Mouse (Mus musculus) cerebellum, postnatal 10 days (tissue): ENCODE results near the gene Timm29.

Experiments
- DNase-seq, 2 experiments: peaks; one replicate each; pipeline ENCODE4 v3.0.0; 2021; ENCODE audit warnings: mixed read lengths in 2 of 2

Timm29 gene

DNA sequence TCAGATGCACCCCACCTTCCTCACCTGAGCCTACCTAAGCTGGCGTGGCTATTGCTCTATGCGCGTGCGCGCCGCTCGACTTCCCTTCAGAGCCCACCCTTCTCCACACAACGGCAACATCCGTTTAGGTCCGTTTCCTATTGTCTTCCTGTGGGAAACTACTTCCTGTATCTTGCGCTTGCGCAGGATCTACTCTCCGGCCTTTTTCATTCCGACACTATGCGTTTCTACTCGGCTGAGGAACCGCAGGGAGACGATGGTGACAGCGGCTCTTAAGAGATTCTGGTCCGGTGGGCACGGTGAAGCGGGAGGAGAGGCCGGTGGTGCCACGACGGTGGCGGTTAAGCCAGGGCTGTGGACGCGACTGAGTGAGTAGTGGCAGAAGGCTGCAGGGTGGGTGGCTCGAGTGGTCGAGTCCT lies at the start of gene Timm29, which contains the start of gene Yipf2:
TSS of gene Timm29 (plus strand) at position 20 of the 419 bp plus-strand sequence.
TSS of gene Yipf2 (minus strand) at position 126 of the 419 bp plus-strand sequence.
- DNase-seq, result peak; percentile 93 to 94

DNA sequence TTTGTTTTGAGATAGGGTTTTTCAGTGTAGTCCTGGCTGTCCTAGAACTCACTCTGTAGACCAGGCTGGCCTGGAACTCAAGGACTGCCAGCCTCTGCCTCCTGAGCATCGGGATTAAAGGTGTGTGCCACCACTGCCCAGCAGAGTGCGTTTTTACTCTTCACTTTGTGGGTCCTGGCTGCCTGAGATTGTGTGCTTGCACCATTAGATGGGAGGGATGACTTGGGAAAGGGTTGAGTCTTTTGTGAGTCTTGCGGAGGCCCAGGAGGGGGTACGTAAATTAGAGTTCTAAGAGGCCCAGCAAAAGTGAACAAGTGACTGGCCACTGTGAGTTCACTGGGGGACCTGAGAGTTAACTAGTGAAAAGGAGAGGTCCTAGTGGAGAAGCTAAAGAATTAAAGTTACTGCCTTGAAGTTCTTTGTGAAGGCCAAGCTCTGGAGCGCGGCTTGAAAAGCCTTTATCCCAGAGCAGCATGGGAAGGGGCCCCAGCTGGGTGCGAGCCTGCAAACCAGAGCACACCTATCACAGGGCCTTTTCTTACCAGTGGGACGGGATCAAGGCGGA lies 47.1 kb upstream of the Timm29 start:
- DNase-seq, result peak in 1 of 2 experiments; percentile 19

DNA sequence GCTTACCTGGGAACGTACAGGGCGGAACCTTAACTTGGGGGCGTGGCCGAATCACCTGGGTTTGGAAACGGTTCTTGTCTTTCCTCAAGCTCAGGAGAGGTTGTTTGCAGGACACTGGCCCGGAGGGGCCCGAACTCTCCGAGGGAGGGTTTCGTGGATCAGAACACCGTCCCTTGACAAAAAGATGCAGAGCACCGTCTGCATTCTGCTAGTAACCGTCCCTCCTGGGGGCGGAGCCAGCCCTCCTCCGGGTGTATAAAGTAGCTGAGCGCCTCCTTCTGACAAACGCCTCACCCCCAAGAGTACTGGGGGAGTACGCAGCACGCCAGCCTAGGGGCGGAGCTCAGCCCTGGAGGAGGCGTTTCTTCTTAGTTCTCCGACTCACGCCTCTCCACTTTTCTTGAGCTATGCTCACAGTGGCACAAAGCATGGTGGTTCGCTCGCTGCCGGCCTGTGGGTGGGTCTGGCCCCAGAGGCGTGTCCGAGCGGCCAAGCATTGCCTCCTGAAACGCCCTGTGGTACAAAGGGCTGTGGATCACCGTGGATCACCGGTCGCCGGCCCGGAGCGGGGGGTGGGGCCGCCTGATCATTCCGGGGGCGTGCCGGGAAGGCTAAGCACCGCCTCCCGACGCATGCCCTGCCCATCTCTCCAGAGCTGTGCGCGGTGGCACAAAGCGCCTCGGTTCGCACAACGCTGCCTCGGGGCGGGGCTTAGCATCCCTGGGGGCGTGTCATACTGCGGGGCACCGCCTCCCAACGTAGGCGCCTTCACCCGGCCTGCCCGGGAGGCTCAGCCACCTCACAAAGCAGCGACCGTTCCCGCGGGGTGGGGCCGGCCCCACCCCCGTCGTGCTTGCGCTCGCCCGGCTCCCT lies 46.4 kb upstream of the Timm29 start:
- peak; percentile 100 for DNase-seq

DNA sequence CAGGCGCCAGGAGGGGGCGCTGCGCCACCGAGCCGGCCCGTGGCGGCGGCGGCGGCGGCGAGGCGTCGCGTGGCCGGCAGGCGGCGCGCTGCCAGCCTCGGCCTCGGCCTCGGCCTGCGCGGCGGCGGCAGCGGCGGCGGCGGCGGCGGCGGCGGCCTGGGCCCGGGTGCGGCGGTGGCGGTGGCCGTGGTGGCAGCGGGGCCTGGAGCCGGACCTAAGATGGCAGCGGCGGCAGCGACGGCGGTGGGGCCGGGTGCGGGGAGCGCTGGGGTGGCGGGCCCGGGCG lies 45.8 kb upstream of the Timm29 start, which contains the start of gene Carm1:
TSS of gene Carm1 (plus strand) at position 106 of the 286 bp plus-strand sequence.
- no peak for DNase-seq

DNA sequence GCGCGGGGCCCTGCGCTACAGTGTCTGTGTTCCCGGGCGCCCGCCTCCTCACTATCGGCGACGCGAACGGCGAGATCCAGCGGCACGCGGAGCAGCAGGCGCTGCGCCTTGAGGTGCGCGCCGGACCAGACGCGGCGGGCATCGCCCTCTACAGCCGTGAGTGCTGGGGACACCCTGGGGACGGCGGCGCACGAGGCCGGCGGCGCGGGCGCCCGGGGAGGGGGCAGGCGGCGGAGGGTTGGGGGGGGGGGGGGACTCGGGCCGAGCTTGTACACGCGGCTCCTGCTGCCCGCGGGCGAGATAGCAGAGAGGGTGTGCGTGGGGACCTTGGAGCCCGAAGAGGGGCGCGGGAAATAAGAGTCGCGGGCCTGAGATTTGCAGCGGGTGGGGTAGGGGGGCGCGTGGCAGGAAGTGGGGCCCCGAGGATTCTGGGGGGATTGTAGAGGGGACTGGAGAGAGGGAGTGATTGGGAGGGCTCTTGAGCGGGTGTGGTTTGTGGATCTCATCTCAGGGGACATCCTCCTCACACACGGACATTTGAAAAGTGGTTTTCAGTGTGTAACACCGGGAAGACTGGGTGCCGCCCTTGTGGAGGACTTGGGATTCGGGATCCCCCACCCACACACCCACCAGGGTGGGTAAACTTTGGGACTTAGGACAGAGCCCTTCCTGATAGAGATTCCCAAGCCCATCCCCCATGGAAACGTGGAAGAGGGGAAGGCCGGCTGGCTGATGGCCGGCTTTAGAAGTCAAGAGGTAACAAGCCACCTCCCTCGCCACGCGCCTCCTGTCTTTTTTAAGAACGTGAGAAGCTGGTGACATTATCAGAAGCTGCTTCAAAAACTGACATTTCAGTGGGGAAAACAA lies 45.2 kb upstream of the Timm29 start:
- DNase-seq, result peak; percentile 66

DNA sequence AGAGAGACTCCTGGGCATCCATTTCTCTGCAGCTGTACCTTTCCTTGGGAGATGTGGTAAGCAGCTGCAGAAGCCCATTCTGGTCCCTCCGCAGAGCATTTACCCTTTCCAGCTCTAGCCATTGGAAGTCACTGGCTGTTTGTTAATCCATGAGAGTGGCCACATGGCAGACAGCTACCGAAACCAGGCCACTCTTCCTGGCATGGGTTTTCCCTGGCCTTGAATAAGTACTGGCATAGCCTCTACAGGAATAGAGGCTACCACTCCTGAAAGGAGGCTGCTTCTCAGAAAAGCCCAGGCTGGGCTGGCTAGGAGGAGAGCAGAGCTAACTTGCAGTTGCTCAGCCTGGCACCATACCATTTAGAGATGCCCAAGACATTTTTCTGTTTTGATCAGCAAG lies 41.5 kb upstream of the Timm29 start:
- DNase-seq, result no peak

DNA sequence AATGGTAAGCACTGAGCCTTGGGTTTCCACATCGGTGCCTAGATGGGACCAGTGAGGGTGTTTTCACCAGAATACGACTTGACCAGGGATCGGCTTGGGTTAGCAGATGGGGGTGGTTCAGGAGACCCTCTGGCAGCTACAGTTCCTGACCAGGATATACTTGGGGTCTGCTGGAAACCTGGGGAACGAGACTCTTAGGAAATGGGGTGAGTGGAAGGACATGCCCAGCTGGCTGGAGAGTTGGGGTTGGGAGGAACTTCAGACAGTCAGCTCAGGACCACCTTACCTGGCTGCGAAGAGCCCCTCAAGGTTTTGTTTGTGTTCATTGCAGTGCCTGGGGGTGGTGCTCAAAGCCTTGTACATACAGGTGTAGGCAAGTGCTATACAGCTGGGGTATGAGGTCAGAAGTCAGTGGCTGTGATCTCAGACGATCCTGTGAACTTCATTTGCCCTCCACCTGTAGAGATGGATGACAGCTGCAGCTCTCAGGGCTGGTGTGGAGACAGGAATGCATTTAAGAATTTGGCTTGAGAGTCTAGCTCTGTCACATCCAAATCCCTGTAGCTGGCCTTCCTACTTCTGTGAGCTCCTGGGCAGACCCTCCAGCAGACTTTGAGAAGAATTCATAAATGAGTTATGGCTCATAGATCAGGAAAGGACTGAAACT lies 38.8 kb upstream of the Timm29 start:
- DNase-seq, result no peak

DNA sequence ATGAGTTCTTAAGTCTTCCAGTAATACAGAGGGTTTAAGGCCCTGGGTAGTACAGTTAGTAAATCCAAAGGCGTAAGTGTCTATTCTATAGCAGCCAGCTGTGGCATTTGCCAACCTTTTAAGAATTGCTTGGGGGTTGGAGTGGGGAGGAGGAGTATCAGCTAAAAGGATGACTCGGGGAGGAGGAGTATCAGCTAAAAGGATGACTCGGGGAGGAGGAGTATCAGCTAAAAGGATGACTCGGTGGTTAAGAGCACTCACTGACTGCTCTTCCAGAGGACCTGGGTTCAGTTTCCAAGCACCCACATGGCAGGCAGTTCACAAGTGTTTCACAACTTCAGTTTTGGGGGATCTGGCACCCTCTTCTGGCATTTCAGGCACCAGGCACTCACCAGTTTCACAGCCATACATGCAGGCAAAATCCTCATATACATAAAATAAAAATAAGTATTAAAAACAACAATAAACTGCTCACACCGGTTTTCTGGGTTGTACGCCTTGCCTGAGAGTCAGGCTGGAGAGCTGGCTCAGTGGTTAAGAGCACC lies 37.3 kb upstream of the Timm29 start:
- no peak for DNase-seq

DNA sequence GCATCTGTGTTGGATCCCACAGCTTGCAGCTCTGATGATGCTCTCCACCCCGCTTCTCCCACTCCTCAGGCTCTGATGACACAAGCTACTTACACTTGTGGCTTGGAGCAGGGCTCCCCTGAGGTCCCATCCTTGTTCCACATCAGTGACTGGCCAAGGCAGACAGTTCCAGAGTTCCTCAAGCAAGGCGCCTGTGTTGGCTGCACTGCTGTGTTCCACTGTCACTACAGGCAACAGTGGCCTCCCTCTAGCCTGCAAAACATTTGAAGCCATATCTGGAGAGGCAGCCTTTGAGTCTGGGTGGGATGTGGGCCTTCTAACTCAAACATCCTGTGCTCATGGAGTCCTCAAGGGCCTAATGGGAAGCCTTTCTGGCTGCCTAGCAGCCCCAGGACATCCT lies 35.5 kb upstream of the Timm29 start:
- DNase-seq, result no peak

DNA sequence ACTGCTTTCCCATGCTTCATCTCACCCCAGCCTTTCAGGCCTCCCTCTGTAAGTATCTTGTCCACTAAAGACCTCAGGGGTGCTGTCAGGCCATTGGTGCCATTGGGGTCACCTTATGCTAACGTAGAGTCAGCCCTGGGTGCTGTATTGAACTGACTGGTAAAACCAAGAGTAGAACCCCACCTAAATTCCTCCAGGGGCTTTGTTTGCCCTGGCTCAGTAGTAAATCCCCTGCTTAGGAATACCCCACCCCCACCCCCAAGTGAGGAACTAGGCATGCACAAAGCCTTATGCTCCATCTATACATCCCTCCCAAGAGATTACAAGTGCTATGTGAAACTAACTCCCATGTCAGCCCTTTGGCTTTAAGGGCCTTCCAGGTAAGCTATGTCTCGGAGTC lies 35.0 kb upstream of the Timm29 start:
- no peak for DNase-seq

DNA sequence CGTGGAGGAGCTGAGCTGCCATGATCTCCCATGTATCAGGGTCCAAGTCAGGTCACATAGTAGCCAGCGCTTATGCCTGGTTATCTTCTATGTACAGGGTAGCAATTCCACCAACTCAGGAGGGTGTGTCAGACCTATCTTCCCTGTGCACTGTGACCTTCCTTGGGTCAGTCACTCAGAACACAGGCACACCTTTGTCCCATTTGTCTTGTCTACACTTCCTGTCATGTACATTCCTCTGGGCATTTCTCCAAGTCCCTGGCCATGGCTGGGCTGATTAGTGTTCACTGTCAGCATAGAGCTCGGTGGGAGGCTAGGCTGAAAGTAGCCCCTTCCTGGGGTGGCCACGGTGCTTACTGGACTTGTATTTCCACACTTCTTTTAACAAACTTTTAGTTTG lies 34.2 kb upstream of the Timm29 start:
- no peak for DNase-seq

DNA sequence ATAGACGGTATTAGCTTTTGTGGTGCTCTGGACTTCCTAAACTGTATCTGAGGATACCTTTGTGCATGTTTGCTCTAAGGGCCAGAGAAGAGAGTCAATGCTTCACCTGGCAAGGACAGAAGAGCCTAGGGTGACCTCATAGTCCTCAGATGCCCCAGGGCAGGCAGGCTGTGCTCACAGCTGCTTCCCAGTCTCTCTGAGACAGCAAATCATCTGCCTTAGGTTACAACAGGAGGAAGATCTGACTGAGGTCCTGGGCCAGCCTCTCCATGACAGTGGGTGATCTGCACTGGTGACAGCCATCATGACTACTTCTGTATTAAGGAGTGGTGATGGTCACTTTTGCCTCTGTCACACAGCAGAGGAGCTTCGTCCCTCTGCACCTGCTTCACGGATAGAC lies 33.4 kb upstream of the Timm29 start:
- DNase-seq, result no peak

DNA sequence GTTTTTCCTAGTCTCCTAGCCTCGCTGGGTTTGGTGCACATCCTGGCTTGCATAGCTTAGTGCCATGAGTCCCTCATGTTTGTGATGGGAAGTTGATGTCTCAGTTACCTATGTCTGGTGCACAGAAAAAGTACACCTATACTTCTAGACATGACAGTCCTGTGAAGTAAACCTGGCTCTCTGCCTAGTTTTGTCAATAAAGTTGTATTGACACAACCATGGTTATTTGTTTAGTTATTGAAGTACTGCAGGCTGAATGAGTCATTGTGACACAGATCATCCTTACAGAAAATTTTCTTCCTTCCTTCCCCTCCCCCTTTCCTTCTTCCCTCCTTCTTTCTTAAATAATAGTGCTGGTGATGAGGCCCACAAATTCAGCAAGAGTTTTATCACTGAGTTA lies 28.1 kb upstream of the Timm29 start:
- no peak for DNase-seq

DNA sequence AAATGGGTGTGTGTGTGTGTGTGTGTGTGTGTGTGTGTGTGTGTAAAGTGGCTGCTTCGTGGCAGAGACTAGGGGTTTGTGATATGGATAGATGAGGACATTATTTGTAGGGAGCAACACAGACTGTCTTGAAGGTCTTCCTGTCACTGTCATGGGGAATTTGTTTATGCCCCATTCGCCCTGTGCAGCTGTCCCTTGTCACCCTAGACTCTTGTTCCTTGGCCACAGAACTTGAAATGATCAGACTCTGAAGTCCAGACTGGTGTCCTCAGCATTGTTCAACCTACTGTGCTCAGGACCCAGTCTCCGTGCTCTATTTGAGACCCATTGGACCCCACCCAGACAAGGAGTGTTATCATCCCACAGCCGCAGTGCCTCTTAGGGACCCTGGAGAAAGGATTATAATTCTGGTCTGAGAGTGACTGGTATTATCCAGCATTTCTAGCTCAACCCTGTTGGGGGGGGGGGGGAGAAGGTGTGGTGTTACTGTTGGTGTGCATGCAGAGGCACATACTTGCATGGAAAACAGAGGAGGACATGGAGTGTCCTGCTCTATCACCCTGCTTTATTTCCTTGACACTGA lies 27.4 kb upstream of the Timm29 start:
- no peak for DNase-seq

DNA sequence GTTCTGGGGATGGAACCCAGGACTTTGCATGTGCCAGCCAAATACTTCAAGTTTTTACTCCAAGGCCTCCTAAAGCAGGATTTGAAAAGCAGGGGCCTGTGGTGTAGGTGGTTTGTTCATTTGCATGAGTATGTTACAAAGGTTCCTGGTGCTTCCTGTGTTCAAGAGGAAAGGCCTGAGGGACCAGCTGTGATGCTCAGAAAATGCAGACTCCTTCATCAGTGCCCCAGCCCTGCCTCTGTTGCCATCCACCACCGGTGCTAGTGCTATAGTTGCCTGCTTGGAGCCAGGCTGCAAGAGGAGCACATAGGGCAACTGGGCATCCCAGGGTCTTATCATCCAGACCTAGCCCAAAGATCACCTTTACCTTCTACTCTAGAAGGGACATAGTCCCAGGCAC lies 26.0 kb upstream of the Timm29 start:
- no peak for DNase-seq

DNA sequence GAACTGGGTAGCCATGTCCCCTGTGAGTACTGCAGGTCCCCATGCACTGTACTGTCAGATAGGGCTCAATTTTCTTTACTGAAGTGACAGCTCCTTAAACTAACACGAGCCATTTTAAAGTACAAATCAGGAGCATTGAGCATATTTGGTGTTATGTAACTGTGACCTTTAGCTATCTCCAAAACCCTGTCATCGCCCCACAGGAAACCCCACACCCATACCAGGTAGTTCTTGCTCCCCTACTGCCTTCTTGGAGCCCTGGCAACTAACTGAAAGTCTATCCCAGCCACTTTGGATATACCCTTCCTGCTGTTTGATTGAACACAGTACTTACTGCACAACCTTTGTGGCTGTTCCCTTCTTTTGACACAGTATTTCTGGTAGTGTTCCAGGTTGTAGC lies 25.5 kb upstream of the Timm29 start:
- no peak for DNase-seq

DNA sequence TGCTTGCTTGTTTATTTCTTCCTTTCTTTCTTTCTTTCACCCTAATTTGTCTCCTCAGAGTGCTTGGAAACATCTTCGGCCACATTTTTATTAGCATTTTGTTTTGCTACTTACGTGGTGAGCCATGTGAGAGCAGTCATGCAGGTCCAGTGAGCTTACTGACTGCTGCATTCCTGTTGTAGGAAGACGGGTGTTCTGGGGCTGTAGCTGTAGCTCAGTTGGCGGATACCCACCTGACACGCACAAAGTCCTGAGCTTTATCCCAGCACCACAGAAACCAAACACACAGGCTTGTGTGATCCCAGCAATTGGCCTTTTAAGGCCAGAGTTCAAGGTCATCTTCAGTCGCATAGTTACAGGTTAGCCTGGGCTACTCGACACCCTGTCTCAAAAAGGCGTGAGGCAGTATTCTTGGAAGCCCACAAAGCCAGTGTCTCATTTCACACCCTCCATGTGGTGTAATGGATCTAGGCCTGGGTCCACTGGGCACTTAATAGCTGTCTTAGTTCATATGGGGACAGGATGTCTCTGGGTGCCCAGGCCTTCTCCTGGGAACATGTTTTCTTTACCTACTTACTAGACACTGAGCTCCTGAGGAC lies 23.8 kb upstream of the Timm29 start:
- no peak for DNase-seq

DNA sequence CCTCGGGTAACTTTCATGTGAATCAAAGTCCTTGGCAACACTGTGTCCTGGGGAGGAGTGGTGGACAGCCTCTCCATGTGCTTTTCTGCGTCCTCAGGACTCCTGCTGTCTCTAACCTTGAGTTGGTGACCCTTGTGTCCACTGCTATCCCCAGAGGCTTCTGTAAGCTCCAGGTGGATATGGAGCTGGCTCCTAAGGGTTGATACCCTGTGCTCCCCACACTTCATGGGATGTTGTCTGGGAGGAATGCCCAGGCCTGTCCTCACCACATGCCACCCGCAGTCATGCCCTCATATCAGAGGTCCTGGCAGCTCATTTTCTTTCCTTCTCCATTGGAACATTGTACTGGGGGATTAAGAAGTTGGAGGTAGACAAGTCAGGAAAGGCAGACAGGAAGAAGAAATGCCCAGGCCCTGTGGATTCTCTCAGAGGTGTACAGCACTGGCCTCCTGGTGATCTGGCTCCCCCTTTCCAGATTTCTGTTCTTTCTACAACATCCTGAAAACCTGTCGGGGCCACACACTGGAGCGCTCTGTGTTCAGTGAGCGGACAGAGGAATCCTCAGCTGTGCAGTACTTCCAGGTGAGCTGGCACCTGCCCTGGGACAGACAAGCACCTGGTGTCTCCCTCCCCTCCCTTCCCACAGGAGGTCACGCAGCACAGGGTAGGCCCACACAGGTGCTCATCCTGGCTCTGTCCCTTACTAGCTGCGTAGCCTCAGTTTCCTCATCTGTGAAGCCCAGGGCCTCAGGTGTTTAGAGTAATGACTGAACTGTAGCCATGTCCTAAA lies 18.3 kb upstream of the Timm29 start:
- DNase-seq, result no peak

DNA sequence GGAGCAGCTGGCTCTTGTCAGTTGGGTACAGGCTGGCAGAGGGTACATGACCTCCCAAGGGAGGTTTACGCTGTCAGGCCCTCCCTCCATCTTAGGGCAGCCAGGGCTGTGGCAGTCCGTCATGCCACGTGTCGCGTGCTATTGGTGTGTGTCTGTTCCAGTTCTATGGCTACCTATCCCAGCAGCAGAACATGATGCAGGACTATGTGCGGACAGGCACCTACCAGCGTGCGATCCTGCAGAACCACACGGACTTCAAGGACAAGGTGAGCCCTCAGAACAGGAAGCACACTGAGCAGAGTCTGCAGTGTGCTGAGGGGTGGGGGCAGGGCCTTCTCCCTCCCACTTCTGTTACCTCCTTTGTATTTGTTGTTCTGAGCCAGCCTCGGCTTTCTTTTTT lies 17.3 kb upstream of the Timm29 start:
- DNase-seq, result no peak

DNA sequence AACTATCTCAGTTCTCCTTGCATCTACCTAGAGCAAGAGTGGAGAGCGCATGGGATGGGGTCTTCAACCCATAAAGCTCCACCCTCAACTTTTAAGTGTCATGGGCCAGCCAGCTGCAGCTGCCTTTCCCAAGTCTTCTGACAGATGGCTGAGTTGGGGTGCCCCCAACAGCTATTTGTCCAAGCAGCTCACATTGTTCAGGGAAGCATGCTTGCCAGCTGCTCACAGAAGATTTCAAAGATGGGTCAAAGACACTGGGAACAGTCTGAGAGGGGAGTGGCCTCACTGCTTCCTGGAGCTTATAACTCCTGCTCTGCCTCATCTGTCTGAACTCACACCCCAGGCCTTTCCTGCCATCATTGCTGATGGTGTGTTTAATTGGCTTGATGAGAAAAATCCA lies 16.2 kb upstream of the Timm29 start:
- DNase-seq, result peak in 1 of 2 experiments; percentile 50

DNA sequence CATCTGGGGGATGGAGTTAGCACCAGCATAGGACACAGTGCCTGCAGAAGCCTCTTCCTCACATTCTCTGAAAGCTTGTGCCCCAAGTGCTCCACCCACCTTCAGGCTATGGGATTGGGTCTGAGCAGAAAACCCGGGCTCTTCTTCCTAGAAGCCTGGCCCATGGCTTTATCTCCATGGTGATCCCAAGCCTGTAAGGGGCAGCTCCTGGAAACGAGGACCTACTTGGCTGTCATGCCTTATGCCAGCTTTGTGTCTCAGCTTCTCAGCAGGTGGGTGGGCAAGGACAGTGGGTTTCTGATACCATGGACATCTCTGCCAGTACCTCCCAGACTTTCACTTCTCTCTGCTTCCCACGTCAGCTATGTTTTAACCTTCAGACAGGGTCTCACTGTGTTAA lies 14.3 kb upstream of the Timm29 start:
- DNase-seq, result peak; percentile 69 to 78
